Mouse (Mus musculus): ENCODE results near the gene Nt5dc3.

GRCm38 (mm10) chr10:86860396-86860795, 81.6 kb downstream of the Nt5dc3 start:
- TF ChIP-seq CTCF (conservative IDR thresholded peaks at IDR 0.05; ENCODE audit: insufficient read depth, insufficient read length, low read depth, low read length) (no peak), POLR2A (IDR thresholded peaks at IDR 0.05; ENCODE audit: low read depth, low read length) (no peak)
